ENCODE assay signal across 23 mouse cellular contexts in the genomic region with DNA sequence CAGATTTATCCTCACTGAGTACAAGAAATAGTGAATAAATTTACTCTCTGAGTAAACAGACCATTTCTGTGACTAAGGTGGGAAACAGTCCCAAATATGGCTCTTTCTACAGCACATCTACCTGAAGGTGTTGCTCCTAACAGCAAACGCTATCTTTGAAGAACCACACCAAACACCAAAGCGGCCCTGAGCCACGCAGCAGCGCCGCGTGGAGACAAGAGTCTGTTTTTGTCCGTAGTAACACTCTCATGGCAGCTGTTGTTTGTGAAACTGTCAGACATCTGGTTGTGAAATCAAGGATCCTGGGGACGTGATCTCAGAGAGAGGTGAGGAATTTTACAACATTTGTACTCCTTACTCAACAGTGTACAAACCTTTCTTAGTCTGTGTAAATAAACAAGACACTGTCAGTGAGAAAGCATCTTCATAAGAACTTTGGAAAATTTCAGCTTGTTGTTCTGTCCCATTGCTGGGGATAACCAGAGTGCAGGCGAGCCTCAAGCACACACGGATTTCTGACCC. TPM values are rescaled to one million over a fixed set of nuclear protein-coding genes. Genes with fewer than 3 reads are reported as not detected.
"Had no signal": no experiment of that assay in that cellular context is flagged by ENCODE, and none has a peak within 500 bp of the region (broad histone marks: within the 10 kb centered on the region; RNA-seq: fewer than 3 reads in every experiment).

No protein-coding gene starts in this region.

- ATAC-seq: inflammation-experienced regulatory T-cells, adult 6 months; intestine, embryonic 16.5 days; liver, embryonic 12.5 days; midbrain, embryonic 15.5 days had no signal

- DNase-seq: kidney, adult 18-20 months; kidney, adult 9 months; kidney, postnatal 14 days; kidney, postnatal 4 days; layer of hippocampus, adult 9-11 months; layer of hippocampus, postnatal 36 days; liver; retina, postnatal 1 day; right cerebral cortex, postnatal 25 days; spleen, adult 18-20 months; thymus, postnatal 25 days had no signal

- H3K27me3 ChIP-seq: limb, embryonic 13.5 days; liver, embryonic 12.5 days; liver, embryonic 15.5 days; midbrain, embryonic 12.5 days; midbrain, embryonic 15.5 days; neural tube, embryonic 13.5 days; stomach, embryonic 15.5 days had no signal

- H3K9ac ChIP-seq: limb, embryonic 13.5 days; liver, embryonic 12.5 days; liver, embryonic 15.5 days; midbrain, embryonic 12.5 days; midbrain, embryonic 15.5 days; neural tube, embryonic 13.5 days; stomach, embryonic 15.5 days had no signal

- H3K27ac ChIP-seq: left cerebral cortex, adult 2 months; limb, embryonic 10.5 days; limb, embryonic 13.5 days; liver, embryonic 12.5 days; liver, embryonic 15.5 days; macrophage; midbrain, embryonic 12.5 days; midbrain, embryonic 15.5 days; stomach, embryonic 15.5 days had no signal

- H3K4me3 ChIP-seq: left cerebral cortex, adult 2 months; limb, embryonic 10.5 days; limb, embryonic 13.5 days; liver, embryonic 12.5 days; liver, embryonic 15.5 days; midbrain, embryonic 12.5 days; midbrain, embryonic 15.5 days; neural tube, embryonic 13.5 days; stomach, embryonic 15.5 days had no signal

- H3K4me2 ChIP-seq: limb, embryonic 13.5 days; liver, embryonic 12.5 days; liver, embryonic 15.5 days; midbrain, embryonic 12.5 days; midbrain, embryonic 15.5 days; neural tube, embryonic 13.5 days; stomach, embryonic 15.5 days had no signal

- H3K36me3 ChIP-seq: limb, embryonic 10.5 days; limb, embryonic 13.5 days; liver, embryonic 12.5 days; liver, embryonic 15.5 days; midbrain, embryonic 12.5 days; midbrain, embryonic 15.5 days; stomach, embryonic 15.5 days had no signal

- H3K4me1 ChIP-seq: limb, embryonic 10.5 days; limb, embryonic 13.5 days; liver, embryonic 15.5 days; midbrain, embryonic 12.5 days; midbrain, embryonic 15.5 days; stomach, embryonic 15.5 days had no signal

- H3K9me3 ChIP-seq: limb, embryonic 10.5 days; limb, embryonic 13.5 days; liver, embryonic 15.5 days; midbrain, embryonic 12.5 days; midbrain, embryonic 15.5 days; neural tube, embryonic 13.5 days; stomach, embryonic 15.5 days had no signal

RNA-seq across cellular contexts. Expression of a gene that starts 20.1 kb away (rescaled TPM):
- polyA plus RNA-seq: macrophage had no signal
